Mouse (Mus musculus) CD4-positive, CD25-positive, alpha-beta regulatory T cell (primary cell): ENCODE results near the gene Zfp989. TPM values are rescaled to one million over a fixed set of nuclear protein-coding genes. Genes with fewer than 3 reads are reported as not detected.

Source experiments
- polyA plus RNA-seq: library from polyadenylated mRNA; unstranded; fragments of 100-300 nt; shearing (Covaris generic); gene quantifications from one replicate; pipeline ENCODE4 v1.2.1, GENCODE M21; 2017

Zfp989 gene
- polyA plus RNA-seq, result 2.6 TPM

DNA sequence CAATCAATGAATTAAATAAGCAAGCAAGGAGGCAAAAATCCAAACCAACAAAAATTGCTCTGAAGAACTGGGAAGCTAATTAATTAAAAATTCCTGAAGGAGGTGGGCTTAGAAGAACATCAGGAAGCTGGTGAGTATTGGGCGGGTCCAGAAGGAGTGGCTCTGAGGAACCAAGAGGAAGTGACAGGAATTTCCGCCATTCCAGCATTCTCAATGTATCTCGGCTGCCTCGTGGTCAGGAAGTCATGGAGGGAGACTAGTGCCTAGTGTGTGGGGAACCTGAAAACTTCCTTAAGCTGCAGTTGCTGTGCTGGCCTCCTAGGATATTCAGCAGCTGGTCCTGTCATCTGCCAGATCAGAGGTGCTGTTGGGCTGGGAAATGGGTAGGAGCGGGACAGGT lies at the start of gene Zfp989:
TSS of gene Zfp989 (plus strand) at position 220 of the 400 bp plus-strand sequence.

DNA sequence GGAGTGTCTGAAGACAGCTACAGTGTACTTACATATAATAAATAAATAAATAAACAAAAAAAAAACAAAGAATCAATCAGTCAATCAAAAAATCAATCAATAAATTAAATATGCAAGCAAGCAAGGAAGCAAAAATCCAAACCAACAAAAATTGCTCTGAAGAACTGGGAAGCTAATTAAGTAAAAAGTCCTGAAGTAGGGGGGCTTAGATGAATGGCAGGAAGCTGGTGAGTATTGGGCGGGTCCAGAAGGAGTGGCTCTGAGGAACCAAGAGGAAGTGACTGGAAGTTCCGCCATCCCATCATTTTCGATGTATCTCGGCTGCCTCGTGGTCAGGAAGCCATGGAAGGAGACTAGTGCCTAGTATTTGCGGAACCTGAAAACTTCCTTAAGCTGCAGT lies 49.8 kb downstream of the Zfp989 start, which contains the start of gene Rex2:
TSS of gene Rex2 (plus strand) at position 301 of the 400 bp plus-strand sequence.

Other genes with a start within 250 kb of the Zfp989 start
- 0.31 TPM for gene Gm21411, start 62.4 kb upstream of the Zfp989 start, polyA plus RNA-seq
- gene Rex2, start 49.9 kb downstream of the Zfp989 start, polyA plus RNA-seq, result 0.22 TPM
- gene Zfp991, start 160.1 kb downstream of the Zfp989 start, polyA plus RNA-seq, result 5.8 TPM